Mouse (Mus musculus) embryonic facial prominence, embryonic 11.5 days (tissue): ENCODE measurements at regions not wholly inside any gene's neighbourhood (a gene's known extent, or its start where the extent isn't known, plus 50 kb on each side); places are given as distances from the start of the nearest gene placed in this dataset.
A peak's percentile ranks its signal among the peaks of the same experiment; 100 is the strongest.

Source experiments
- ATAC-seq: fragments of 200-750 bp; cut with Nextera tagmentation; replicated peaks from 2 replicates; pipeline ENCODE4 v1.8.0; 2017; ENCODE audit warnings: low read depth; ENCODE audit not compliant: insufficient number of reproducible peaks, low FRiP score, low TSS enrichment
- DNase-seq: peaks from one replicate; pipeline ENCODE4 v3.0.0-alpha.2; 2015; ENCODE audit warnings: low spot score
- H3K27ac ChIP-seq: fragments of 300-500 bp; sonication (generic); replicated peaks from 2 replicates; pipeline ENCODE4 v1.5.1; 2014; ENCODE audit warnings: mild to moderate bottlenecking, low read depth, low read length, control low read depth
- H3K27me3 ChIP-seq: fragments of 300-500 bp; sonication (generic); 2 replicates; pipeline ENCODE4 v1.6.1; 2014; ENCODE audit warnings: mild to moderate bottlenecking, low read length, moderate library complexity, mixed read lengths; ENCODE audit not compliant: control insufficient read depth, insufficient read depth
- H3K36me3 ChIP-seq: fragments of 300-500 bp; sonication (generic); replicated peaks from 2 replicates; pipeline ENCODE4 v1.6.1; 2014; ENCODE audit warnings: low read depth, mild to moderate bottlenecking, low read length, moderate library complexity, mixed read lengths; ENCODE audit not compliant: control insufficient read depth, insufficient read depth
- H3K4me1 ChIP-seq: fragments of 300-500 bp; sonication (generic); 2 replicates; pipeline ENCODE4 v1.6.1; 2014; ENCODE audit warnings: low read length, mixed read lengths; ENCODE audit not compliant: control insufficient read depth, insufficient read depth
- H3K4me2 ChIP-seq: fragments of 300-500 bp; sonication (generic); 2 replicates; pipeline ENCODE4 v1.6.1; 2014; ENCODE audit warnings: low read depth, mild to moderate bottlenecking, control low read depth, low read length, moderate library complexity
- H3K4me3 ChIP-seq: fragments of 300-500 bp; sonication (generic); 2 replicates; pipeline ENCODE4 v1.5.1; 2014; ENCODE audit warnings: low read depth, low read length, control low read depth
- H3K9ac ChIP-seq: fragments of 300-500 bp; sonication (generic); replicated peaks from 2 replicates; pipeline ENCODE4 v1.6.1; 2014; ENCODE audit warnings: mild to moderate bottlenecking, control low read depth, low read length
- H3K9me3 ChIP-seq: fragments of 300-500 bp; sonication (generic); replicated peaks from 2 replicates; pipeline ENCODE4 v1.6.1; 2016; ENCODE audit warnings: mild to moderate bottlenecking, low read length, inconsistent platforms, mixed read lengths; ENCODE audit not compliant: control insufficient read depth
- WGBS: fragments of 180-500 bp; shearing (Covaris S2); extraction: QIAGEN DNeasy Blood & Tissue Kit; methylation state at CpG from one replicate; pipeline ENCODE4 v1.1.7; 2014; 5-methylcytosine and 5-hydroxymethylcytosine counted together

- ATAC-seq = no peak
- Histone ChIP-seq H3K36me3 (no peaks in the 10 kb centered on the region), H3K27ac (no peak overlapping the region), H3K27me3 (no peaks in the 10 kb centered on the region), H3K4me1 (no peaks in the 10 kb centered on the region), H3K4me3 (no peak overlapping the region), H3K9ac (no peak overlapping the region), H3K9me3 (no peaks in the 10 kb centered on the region), H3K4me2 (no peak overlapping the region)
- WGBS = 83% methylated on average over 4 of the region's 4 CpGs
- no peak for DNase-seq
Measured at GRCm38 (mm10) chr4:89486963-89487362, 176.1 kb upstream of the Cdkn2b start.

- H3K4me1 ChIP-seq = no peaks in the 10 kb centered on the region
- ATAC-seq = no peak
- DNase-seq = no peak
- no peak overlapping the region for H3K27ac ChIP-seq
- no peak overlapping the region for H3K4me3 ChIP-seq
- no peak overlapping the region for H3K4me2 ChIP-seq
- no peaks in the 10 kb centered on the region for H3K9me3 ChIP-seq
- H3K36me3 ChIP-seq = no peaks in the 10 kb centered on the region
- 61% methylated on average over 11 of the region's 11 CpGs for WGBS
- H3K9ac ChIP-seq = no peak overlapping the region
- no peaks in the 10 kb centered on the region for H3K27me3 ChIP-seq
Measured at GRCm38 (mm10) chr4:89485981-89486531, 175.2 kb upstream of the Cdkn2b start.

GRCm38 (mm10) chr4:89478646-89479237, 167.9 kb upstream of the Cdkn2b start:
- H3K4me1 ChIP-seq = no peaks in the 10 kb centered on the region
- no peaks in the 10 kb centered on the region for H3K9me3 ChIP-seq
- peak; percentile 24 for DNase-seq
- H3K9ac ChIP-seq = no peak overlapping the region
- H3K36me3 ChIP-seq = no peaks in the 10 kb centered on the region
- H3K4me2 ChIP-seq = no peak overlapping the region
- no peak overlapping the region for H3K4me3 ChIP-seq
- peak; percentile 75 for ATAC-seq
- no peaks in the 10 kb centered on the region for H3K27me3 ChIP-seq
- no peak overlapping the region for H3K27ac ChIP-seq
- WGBS = 60% methylated on average over 12 of the region's 12 CpGs

- Histone ChIP-seq H3K9ac (no peak overlapping the region), H3K4me3 (no peak overlapping the region), H3K9me3 (no peaks in the 10 kb centered on the region), H3K27me3 (no peaks in the 10 kb centered on the region), H3K36me3 (no peaks in the 10 kb centered on the region), H3K27ac (no peak overlapping the region), H3K4me2 (no peak overlapping the region), H3K4me1 (no peaks in the 10 kb centered on the region)
- ATAC-seq = no peak
- 69% methylated on average over 3 of the region's 3 CpGs for WGBS
- no peak for DNase-seq
Measured at GRCm38 (mm10) chr4:89475848-89476247, 165.0 kb upstream of the Cdkn2b start.

GRCm38 (mm10) chr4:89474836-89475541, 164.2 kb upstream of the Cdkn2b start:
- WGBS = 60% methylated on average over 7 of the region's 7 CpGs
- Histone ChIP-seq H3K9ac (no peak overlapping the region), H3K4me2 (no peak overlapping the region), H3K4me1 (no peaks in the 10 kb centered on the region), H3K36me3 (no peaks in the 10 kb centered on the region), H3K27ac (no peak overlapping the region), H3K9me3 (no peaks in the 10 kb centered on the region), H3K4me3 (no peak overlapping the region), H3K27me3 (no peaks in the 10 kb centered on the region)
- ATAC-seq (no peak), DNase-seq (no peak)

- no peaks in the 10 kb centered on the region for H3K9me3 ChIP-seq
- no peak overlapping the region for H3K4me3 ChIP-seq
- H3K4me1 ChIP-seq = no peaks in the 10 kb centered on the region
- H3K27me3 ChIP-seq = no peaks in the 10 kb centered on the region
- H3K36me3 ChIP-seq = no peaks in the 10 kb centered on the region
- no peak overlapping the region for H3K9ac ChIP-seq
- ATAC-seq = no peak
- WGBS = 95% methylated on average over 1 of the region's 1 CpGs
- no peak overlapping the region for H3K27ac ChIP-seq
- DNase-seq = no peak
- no peak overlapping the region for H3K4me2 ChIP-seq
Measured at GRCm38 (mm10) chr4:89471426-89471825, 160.6 kb upstream of the Cdkn2b start.

GRCm38 (mm10) chr4:89470756-89471155, 159.9 kb upstream of the Cdkn2b start:
- H3K4me1 ChIP-seq = no peaks in the 10 kb centered on the region
- DNase-seq (no peak), ATAC-seq (no peak)
- no peak overlapping the region for H3K4me2 ChIP-seq
- H3K9me3 ChIP-seq = no peaks in the 10 kb centered on the region
- H3K9ac ChIP-seq = no peak overlapping the region
- whole genome bisulfite sequencing = 79% methylated on average over 2 of the region's 2 CpGs
- H3K27me3 ChIP-seq = no peaks in the 10 kb centered on the region
- H3K27ac ChIP-seq = no peak overlapping the region
- no peak overlapping the region for H3K4me3 ChIP-seq
- H3K36me3 ChIP-seq = no peaks in the 10 kb centered on the region

- WGBS = 10% methylated on average over 8 of the region's 8 CpGs
- Histone ChIP-seq H3K9me3 (no peaks in the 10 kb centered on the region), H3K27me3 (no peaks in the 10 kb centered on the region), H3K9ac (no peak overlapping the region), H3K27ac (no peak overlapping the region), H3K36me3 (no peaks in the 10 kb centered on the region), H3K4me3 (no peak overlapping the region), H3K4me1 (no peaks in the 10 kb centered on the region), H3K4me2 (no peak overlapping the region)
- DNase-seq (peak; percentile 48), ATAC-seq (peak; percentile 86)
Measured at GRCm38 (mm10) chr4:89469883-89470282, 159.0 kb upstream of the Cdkn2b start.
